Mouse (Mus musculus): ENCODE results near the gene Cpm.
"Not testable (repeated sequence)": the region's sequence is repeated elsewhere in the genome, so short reads cannot be mapped to it uniquely, and the experiment has no call there.

Gene Cpm

GRCm38 (mm10) chr10:117698313-117699138, 69.2 kb downstream of the Cpm start:
- in situ Hi-C loops (cut with MboI, MseI) = loop anchor here in 1 of 2 experiments (10.0 kb wide), 1 partner anchor 334 kb away; no protein-coding TSS in a partner anchor

GRCm38 (mm10) chr10:117699914-117700313, 70.6 kb downstream of the Cpm start:
- in situ Hi-C loops (cut with MboI, MseI) = loop anchor here in 1 of 2 experiments (10.0 kb wide), 1 partner anchor 335 kb away; no protein-coding TSS in a partner anchor

DNA sequence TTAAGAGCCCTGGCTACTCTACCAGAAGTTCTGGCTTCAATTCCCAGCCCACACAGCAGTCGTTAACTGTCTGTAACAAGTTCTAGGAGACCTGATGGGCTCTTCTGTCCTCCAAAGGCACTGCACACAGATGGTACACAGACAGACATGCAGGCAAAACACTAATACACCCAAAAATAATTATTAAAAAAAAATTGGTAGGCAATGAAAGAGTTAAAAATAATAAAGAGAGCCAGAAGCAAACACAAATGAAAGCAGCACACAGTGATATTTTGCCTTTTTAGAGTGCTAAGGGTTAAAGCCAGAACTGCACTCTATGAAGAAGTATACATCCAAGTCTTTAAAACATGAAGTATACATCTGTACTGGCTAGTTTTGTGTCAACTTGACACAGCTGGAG, 71.2 kb downstream of the Cpm start:
- in situ Hi-C loops (cut with MboI, MseI) = no loop called here

DNA sequence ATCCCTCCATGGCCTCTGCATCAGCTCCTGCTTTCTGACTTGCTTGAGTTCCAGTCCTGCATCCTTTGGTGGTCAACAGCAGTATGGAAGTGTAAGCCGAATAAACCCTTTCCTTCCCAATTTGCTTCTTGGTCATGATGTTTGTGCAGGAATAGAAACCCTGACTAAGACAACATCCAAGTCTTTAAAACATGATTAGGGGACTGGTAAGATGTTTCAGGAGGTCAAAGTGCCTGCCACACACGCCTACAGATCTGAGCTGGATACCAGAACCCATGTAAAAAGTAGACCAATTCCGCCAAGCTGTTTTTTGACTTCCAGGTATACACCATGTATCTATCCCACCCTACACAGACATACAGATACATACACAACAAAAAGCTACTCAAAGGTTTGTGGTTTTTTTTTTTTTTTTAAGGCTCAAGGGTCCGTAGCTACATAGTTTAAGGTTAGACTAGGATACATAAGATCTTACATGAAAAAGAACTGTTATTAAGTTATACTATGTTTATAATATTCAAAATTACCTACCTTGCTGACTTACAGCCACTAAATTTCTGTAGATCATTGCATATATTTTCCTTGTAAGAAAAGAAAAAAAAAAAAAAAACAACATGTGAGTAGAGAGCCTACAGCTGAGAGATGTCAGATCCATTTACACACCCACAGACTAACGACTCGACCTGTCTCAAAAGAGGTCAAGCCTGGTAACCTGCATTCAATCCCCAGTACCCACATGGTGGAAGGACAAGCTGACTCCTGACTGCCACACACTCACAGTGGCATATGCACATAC, 71.9 kb downstream of the Cpm start:
- in situ Hi-C loops (cut with MboI, MseI) = no loop called here

GRCm38 (mm10) chr10:117702024-117702833, 72.9 kb downstream of the Cpm start:
- in situ Hi-C loops (cut with MboI, MseI) = no loop called here

GRCm38 (mm10) chr10:117703506-117703905, 74.2 kb downstream of the Cpm start:
- in situ Hi-C loops (cut with MboI, MseI) = no loop called here

DNA sequence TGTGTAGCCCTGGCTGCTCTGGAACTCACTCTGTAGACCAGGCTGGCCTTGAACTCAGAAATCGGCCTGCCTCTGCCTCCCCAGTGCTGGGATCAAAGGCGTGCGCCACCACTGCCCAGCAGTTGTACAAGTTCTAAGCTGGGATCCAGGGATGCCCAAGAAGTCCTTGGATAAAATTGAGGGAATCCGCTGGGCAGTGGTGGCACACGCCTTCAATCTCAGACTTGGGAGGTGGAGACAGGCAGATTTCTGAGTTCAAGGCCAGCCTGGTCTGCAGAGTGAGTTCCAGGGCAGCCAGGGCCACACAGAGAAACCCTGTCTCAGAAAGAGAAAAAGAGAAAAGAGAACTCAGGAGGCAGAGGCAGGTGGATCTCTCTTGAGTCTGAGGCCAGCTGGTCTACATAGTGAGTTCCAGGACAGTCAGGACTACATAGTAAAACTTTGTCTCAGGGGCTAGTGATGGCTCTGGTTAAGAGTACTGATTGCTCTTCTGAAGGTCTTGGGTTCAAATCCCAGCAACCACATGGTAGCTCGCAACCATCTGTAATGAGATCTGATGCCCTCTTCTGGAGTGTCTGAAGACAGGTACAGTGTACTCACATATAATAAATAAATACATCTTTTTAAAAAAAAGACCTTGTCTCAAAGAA, 75.1 kb downstream of the Cpm start:
- in situ Hi-C loops (cut with MboI, MseI) = not testable (repeated sequence)

GRCm38 (mm10) chr10:117704964-117705335, 75.7 kb downstream of the Cpm start:
- in situ Hi-C loops (cut with MboI, MseI) = no loop called here

- in situ Hi-C loops (cut with MboI, MseI) = no loop called here
These were observed 76.5 kb downstream of the Cpm start for GRCm38 (mm10) chr10:117705806-117706205.

DNA sequence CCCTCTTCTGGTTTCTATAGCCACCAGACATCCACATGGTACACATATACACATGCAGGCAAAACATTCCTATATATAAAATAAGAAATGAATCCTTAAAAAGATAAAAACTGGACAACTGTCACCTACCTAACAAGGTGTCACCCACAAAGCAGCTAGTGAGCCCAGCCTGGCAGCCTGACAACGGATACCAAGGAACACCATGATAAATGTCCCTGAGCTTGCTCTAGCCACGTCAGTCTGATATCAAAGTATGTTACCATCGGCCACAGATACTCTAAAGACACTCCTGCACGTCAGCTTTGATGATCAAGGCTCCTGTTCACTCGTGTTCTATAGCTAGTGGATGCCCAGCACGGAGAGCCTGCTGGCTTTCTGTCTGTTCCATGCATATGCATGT, 77.1 kb downstream of the Cpm start:
- in situ Hi-C loops (cut with MboI, MseI) = no loop called here

- in situ Hi-C loops (cut with MboI, MseI) = no loop called here
These were observed 78.0 kb downstream of the Cpm start for GRCm38 (mm10) chr10:117707114-117707838.

- in situ Hi-C loops (cut with MboI, MseI) = no loop called here
These were observed 79.1 kb downstream of the Cpm start for GRCm38 (mm10) chr10:117708376-117708775.

DNA sequence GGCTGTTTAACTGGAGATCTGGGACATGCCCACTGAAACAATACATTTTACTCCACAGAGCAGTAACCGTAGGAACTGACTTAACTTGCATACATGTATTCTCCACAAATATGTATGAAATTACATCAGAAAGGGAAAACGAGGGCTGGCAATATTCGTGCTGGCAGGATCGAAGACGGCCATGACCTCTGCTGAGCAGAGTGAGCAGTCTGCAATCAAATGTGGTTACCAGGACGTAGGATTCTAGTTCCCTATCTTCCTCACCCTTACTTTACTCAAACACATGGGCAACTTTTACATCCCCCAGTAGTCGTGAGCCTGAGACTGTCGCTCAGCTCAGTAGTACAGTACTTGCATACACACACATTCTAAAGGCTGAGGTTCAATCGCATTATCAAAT, 79.6 kb downstream of the Cpm start:
- in situ Hi-C loops (cut with MboI, MseI) = no loop called here

DNA sequence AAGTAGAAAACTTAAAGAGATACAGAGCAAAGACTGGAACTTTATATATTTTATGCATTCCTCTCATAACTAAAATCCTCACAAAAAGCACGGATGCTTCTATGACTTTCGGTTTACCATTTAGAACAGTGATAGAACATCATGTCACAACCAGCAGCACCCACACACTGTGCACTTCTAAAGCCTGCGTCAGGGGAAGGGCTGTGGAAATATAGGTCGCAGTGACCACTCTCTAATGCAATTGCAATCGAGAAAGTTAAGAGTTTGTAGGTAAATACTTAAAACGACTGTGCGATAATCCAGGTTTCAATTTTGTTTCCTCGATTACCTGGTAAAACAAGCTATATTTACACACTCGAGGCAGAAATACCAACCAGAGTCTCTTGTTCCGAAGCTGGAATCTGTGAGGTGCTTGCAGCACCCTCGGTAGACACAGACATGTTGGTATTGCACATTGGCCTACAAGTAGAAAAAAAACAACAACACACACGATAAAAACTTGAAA, 80.1 kb downstream of the Cpm start:
- in situ Hi-C loops (cut with MboI, MseI) = no loop called here

GRCm38 (mm10) chr10:117709930-117710603, 80.8 kb downstream of the Cpm start:
- in situ Hi-C loops (cut with MboI, MseI) = no loop called here

DNA sequence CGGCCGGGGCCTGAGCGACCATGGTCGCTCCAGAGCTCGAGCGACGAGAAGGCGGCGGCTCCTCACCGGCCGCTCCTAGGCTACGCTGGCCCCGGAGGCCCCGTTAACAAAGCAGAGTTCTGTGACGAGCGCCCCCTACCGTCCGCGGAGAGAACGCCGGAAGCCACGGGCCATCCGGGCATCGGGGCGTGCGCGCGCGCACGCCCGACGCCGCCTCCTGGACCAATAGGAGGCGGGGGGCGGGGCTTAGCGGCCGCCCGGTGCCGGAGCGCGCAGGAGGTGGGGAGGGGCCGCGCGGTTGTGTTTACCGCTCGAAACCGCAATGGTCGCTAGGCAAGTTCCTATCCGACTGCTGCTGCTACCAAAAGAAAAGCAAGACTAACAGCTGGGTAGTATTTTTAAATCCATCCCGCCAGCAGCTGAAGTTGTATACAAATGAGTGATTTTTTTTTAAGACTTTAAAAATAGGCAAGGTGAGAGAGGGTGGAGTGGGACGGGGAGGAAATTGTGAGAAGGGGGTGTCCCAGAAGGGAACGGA, 81.4 kb downstream of the Cpm start, which contains the start of gene Mdm2:
Gene Mdm2 (minus strand): TSS at position 155 of the 538 bp plus-strand sequence.
- in situ Hi-C loops (cut with MboI, MseI) = no loop called here

DNA sequence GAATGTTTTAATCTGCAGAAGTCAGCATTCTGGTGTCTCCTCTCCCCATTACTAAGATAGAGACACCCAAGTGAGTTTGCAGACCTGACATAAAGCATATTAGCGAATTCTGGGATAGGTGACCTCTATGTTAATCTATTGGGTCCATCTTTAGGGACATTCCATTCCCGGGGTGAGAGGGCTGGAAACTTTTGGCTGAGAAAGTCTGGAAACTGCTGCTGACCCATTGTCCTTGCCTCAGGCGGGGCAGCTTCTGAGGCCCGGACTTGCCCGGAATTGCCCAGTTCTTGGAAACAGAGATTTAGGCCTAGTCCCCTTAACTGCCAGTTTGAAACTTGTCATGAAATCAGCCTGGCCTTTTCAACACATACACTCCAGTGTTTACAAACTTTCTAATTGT, 82.1 kb downstream of the Cpm start:
- in situ Hi-C loops (cut with MboI, MseI) = no loop called here

GRCm38 (mm10) chr10:117712191-117712754, 83.0 kb downstream of the Cpm start:
- in situ Hi-C loops (cut with MboI, MseI) = no loop called here

GRCm38 (mm10) chr10:117712871-117713270, 83.6 kb downstream of the Cpm start:
- in situ Hi-C loops (cut with MboI, MseI) = no loop called here
